Mouse (Mus musculus): ENCODE data around the gene Hip1.

- no peak for TF ChIP-seq CTCF (IDR thresholded peaks at IDR 0.05; ENCODE audit: extremely low read depth, insufficient read depth, insufficient read length, insufficient replicate concordance)
- TF ChIP-seq POLR2A (IDR thresholded peaks at IDR 0.05; ENCODE audit: low read depth, low read length), result no peak
Measured at GRCm38 (mm10) chr5:135537326-135537725, 7.6 kb downstream of the Hip1 start.

Measured in spleen, adult 2 months (tissue).